Mouse (Mus musculus) mammary gland, adult 2 months (tissue): ENCODE data around the gene AU041133. TPM values are rescaled to one million over a fixed set of nuclear protein-coding genes. Genes with fewer than 3 reads are reported as not detected.

Experiments
- polyA plus RNA-seq: library from polyadenylated mRNA; depleted of rRNA; stranded (reverse); fragments of >200 nt; gene quantifications from 2 replicates; pipeline ENCODE4 v1.2.3, GENCODE M21; 2012; ENCODE audit warnings: low replicate concordance; rRNA removed

AU041133 gene
- 0.16 and 0.45 TPM in 2 replicates for polyA plus RNA-seq

DNA sequence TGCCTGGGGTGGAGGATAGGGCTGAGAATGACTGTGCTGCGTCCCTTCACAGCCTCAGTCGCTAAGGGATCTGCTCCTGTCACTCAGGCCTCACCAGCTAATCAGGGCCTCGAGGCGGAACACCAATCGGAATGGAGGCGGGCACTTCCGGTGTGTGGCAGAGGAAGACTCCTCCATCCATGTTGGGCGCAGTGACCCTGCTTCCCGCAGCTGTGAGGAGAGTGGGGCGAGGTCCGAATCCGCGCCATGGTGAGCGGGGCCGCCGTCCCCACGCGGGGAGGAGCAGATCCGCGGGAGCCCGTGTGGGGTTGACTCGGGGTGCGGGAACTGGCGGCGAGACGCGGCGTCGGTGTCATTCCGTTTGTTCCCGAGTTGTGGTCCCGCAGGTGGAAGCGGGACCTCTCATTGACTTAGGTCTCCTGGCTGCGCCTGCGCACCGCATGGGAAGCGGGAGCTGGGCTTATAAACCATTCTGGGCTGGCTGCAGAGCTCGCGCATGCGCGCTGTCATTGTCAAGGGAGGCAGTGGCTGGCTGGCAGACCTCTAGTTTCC, at the start of gene AU041133:
TSS of gene AU041133 (plus strand) at position 164 of the 552 bp plus-strand sequence.

DNA sequence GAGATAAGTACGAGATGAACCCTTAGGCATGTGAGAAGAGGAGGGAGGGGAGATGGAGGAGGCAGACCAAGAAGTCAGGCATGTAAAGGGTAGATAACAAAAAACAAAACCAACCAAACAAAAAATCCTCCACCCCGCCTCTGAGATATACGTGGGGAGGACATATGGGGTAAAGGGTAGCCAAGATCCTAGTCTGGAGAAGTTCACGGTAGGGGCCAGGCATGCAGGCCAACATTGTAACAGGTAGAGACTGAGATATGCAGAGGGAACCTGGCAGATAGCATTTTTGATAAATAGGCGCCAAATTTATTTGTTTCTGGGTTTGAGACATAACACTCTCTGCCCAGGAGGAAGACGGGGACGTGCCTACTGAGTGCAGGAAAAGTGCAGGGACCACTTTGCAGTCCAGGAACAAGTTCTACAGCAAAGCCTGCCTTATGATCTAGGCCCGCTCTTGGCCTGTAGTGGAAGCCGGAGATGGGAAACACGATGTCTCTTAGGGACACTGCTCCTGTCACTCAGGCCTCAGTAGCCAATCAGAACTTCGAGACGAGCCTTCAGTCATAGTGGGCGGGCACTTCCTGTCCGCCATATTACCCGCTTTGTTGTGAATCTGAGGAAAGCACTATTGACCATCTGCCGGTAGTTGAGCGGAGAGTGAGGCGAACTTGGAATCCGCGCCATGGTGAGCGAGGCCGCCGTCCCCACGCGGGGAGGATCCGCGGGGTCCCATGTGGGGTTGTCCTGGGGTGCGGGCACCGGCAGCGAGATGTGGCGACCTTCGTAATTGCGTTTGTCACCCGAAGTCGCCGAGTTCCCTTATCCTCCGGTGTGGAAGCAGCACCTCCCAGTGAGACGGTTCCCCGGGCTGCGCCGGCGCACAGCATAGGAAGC, 44.8 kb upstream of the AU041133 start, which contains the start of gene BC024063:
TSS of gene BC024063 (plus strand) at position 626 of the 894 bp plus-strand sequence.

Other genes starting within 250 kb of the AU041133 start
- 0.10 TPM in 1 of 2 replicates, not detected in the other for gene Zfp781, start 197.5 kb upstream of the AU041133 start, polyA plus RNA-seq
- 1.0 and 1.8 TPM in 2 replicates for gene Zfp873, start 79.9 kb upstream of the AU041133 start, polyA plus RNA-seq
- 0.22 TPM in 1 of 2 replicates, not detected in the other for gene BC024063, start 44.7 kb upstream of the AU041133 start, polyA plus RNA-seq
- gene Zfp938, start 113.3 kb downstream of the AU041133 start, polyA plus RNA-seq, result 0.35 and 1.1 TPM in 2 replicates
- not detected in 2 replicates for gene 4932415D10Rik, start 188.6 kb downstream of the AU041133 start, polyA plus RNA-seq
- 0.05 and 0.56 TPM in 2 replicates for gene Gm4924, start 226.2 kb downstream of the AU041133 start, polyA plus RNA-seq